Mouse (Mus musculus): ENCODE results near the gene Rps6kl1.

- TF ChIP-seq CTCF (IDR thresholded peaks at IDR 0.05; ENCODE audit: low read depth, low read length), result no peak
- no peak for TF ChIP-seq POLR2A (IDR thresholded peaks at IDR 0.05; ENCODE audit: borderline replicate concordance, low read depth, low read length)
Observed at GRCm38 (mm10) chr12:85176846-85177523, 25.9 kb upstream of the Rps6kl1 start.

All from bone marrow macrophage, adult 2 months (primary cell).